Mouse (Mus musculus) heart, postnatal 0 days (tissue): ENCODE results near the gene Fam209.

ENCODE experiments used
- CTCF ChIP-seq: IDR thresholded peaks from 2 replicates; pipeline ENCODE4 v1.5.1; 2016; ENCODE audit warnings: antibody characterized with exemption, control low read depth, low read depth
- EP300 ChIP-seq: IDR thresholded peaks from 2 replicates; pipeline ENCODE4 v1.6.1; 2016; ENCODE audit warnings: antibody characterized with exemption, low read depth

DNA sequence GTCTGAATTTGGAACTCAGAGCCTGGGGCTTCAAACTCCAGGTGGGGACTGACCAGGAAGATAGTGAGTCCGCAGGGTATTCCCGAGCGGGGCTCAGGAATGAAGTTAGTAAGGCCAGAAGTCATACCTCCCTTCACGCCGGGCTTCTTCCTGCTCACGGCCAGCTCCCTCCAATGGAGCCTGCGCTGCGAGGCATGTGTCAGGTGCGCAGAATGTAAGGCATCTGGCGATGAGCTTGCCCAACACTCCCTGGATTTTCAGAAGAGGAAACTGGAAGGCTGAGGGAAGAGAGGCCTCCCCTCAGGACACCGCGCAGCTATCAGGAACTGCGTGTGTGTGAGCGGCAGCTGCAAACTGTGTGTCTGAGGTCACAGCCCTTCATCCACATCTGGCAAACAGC is 29.8 kb downstream of the Fam209 start:
- no peak for TF ChIP-seq EP300
- TF ChIP-seq CTCF: no peak
